Mouse (Mus musculus) CD4-positive, CD25-positive, alpha-beta regulatory T cell, adult 4 months (primary cell): ENCODE data around the gene Gm21987. TPM values are rescaled to one million over a fixed set of nuclear protein-coding genes. Genes with fewer than 3 reads are reported as not detected.

Source experiments
- ATAC-seq: one replicate; pipeline ENCODE4 v1.8.0; 2017
- polyA plus RNA-seq, 2 experiments: library from polyadenylated mRNA; unstranded; fragments of 100-300 nt; shearing (Covaris generic); gene quantifications; one replicate each; pipeline ENCODE4 v1.2.1; 2017

Gm21987 gene
- polyA plus RNA-seq, 2 experiments from 2014 or later, result not detected

- ATAC-seq, result no peak
These were observed 25.0 kb downstream of the Gm21987 start for GRCm38 (mm10) chr16:38371705-38372296.

- ATAC-seq, result no peak
These were observed 26.0 kb downstream of the Gm21987 start for GRCm38 (mm10) chr16:38372876-38373275.

GRCm38 (mm10) chr16:38373439-38373838, 26.6 kb downstream of the Gm21987 start:
- ATAC-seq, result no peak

GRCm38 (mm10) chr16:38373941-38374340, 27.1 kb downstream of the Gm21987 start:
- no peak for ATAC-seq

- peak; percentile 66 for ATAC-seq
These were observed 27.7 kb downstream of the Gm21987 start for GRCm38 (mm10) chr16:38374379-38375140.

GRCm38 (mm10) chr16:38375182-38375581, 28.3 kb downstream of the Gm21987 start:
- no peak for ATAC-seq

GRCm38 (mm10) chr16:38376163-38376840, 29.5 kb downstream of the Gm21987 start:
- ATAC-seq, result peak; percentile 74

GRCm38 (mm10) chr16:38376841-38377249, 30.0 kb downstream of the Gm21987 start:
- ATAC-seq, result peak; percentile 32

GRCm38 (mm10) chr16:38377546-38377945, 30.7 kb downstream of the Gm21987 start:
- no peak for ATAC-seq

- ATAC-seq, result no peak
These were observed 31.8 kb downstream of the Gm21987 start for GRCm38 (mm10) chr16:38378591-38378990.

- ATAC-seq, result no peak
These were observed 32.2 kb downstream of the Gm21987 start for GRCm38 (mm10) chr16:38379088-38379487.

- ATAC-seq, result no peak
These were observed 32.7 kb downstream of the Gm21987 start for GRCm38 (mm10) chr16:38379493-38379892.

GRCm38 (mm10) chr16:38379926-38380325, 33.1 kb downstream of the Gm21987 start:
- ATAC-seq, result no peak

GRCm38 (mm10) chr16:38383683-38384082, 36.8 kb downstream of the Gm21987 start:
- no peak for ATAC-seq

GRCm38 (mm10) chr16:38385184-38385634, 38.4 kb downstream of the Gm21987 start:
- no peak for ATAC-seq

GRCm38 (mm10) chr16:38385700-38386099, 38.9 kb downstream of the Gm21987 start:
- no peak for ATAC-seq

GRCm38 (mm10) chr16:38387389-38387788, 40.5 kb downstream of the Gm21987 start:
- no peak for ATAC-seq

GRCm38 (mm10) chr16:38388757-38389156, 41.9 kb downstream of the Gm21987 start:
- no peak for ATAC-seq

- no peak for ATAC-seq
These were observed 42.5 kb downstream of the Gm21987 start for GRCm38 (mm10) chr16:38389284-38389893.

- ATAC-seq, result no peak
These were observed 43.5 kb downstream of the Gm21987 start for GRCm38 (mm10) chr16:38390322-38390721.

- ATAC-seq, result no peak
These were observed 45.5 kb downstream of the Gm21987 start for GRCm38 (mm10) chr16:38392126-38392894.

- no peak for ATAC-seq
These were observed 47.4 kb downstream of the Gm21987 start for GRCm38 (mm10) chr16:38394191-38394618.
